Mouse (Mus musculus) lung, postnatal 0 days (tissue): ENCODE data around the gene Twsg1.

ENCODE experiments used
- CTCF ChIP-seq: IDR thresholded peaks from 2 replicates; pipeline ENCODE4 v1.5.1; 2016; ENCODE audit warnings: antibody characterized with exemption, mild to moderate bottlenecking
- EP300 ChIP-seq: IDR thresholded peaks from 2 replicates; pipeline ENCODE4 v1.6.1; 2016; ENCODE audit warnings: antibody characterized with exemption, mild to moderate bottlenecking, control low read depth

DNA sequence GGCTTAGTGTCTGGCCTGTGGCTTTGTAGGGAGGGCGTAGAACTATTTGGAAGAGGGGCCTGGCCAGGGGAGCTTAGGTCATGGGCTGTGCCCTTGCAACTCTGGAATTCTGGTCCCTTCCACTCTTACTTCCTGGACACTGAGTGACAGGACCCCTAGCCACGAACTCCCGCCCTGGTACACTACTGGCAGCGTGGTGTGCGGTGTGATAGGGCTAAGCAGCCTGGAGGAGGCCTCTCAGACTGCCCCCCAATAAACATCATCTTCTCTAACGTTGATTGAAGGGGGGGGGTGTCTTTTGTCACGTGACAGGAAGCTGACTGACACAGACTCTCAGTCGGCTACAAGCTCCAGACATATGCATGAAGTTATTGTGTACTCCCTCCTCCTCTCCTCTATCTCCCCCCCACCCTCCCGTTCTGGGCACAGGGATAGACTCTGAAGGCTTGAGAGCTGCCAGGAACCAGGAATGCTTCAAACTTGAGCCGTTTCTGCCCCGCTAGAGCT lies 44.1 kb downstream of the Twsg1 start:
- no peak for TF ChIP-seq CTCF
- TF ChIP-seq EP300 = no peak
